Mouse (Mus musculus) right cerebral cortex, postnatal 4 days (tissue): ENCODE measurements around the gene Dhx35.

Experiments used
- DNase-seq: peaks from one replicate; pipeline ENCODE4 v3.0.0-alpha.2; 2022

The Dhx35 gene

GRCm38 (mm10) chr2:158815686-158816085, 21.1 kb downstream of the Dhx35 start:
- DNase-seq: no peak

- DNase-seq: no peak
These were observed 21.6 kb downstream of the Dhx35 start for GRCm38 (mm10) chr2:158816239-158816638.

GRCm38 (mm10) chr2:158817708-158818107, 23.1 kb downstream of the Dhx35 start:
- no peak for DNase-seq

GRCm38 (mm10) chr2:158828124-158828523, 33.5 kb downstream of the Dhx35 start:
- DNase-seq: no peak

GRCm38 (mm10) chr2:158829746-158830145, 35.1 kb downstream of the Dhx35 start:
- no peak for DNase-seq

GRCm38 (mm10) chr2:158833221-158833620, 38.6 kb downstream of the Dhx35 start:
- DNase-seq: no peak

GRCm38 (mm10) chr2:158833645-158834044, 39.0 kb downstream of the Dhx35 start:
- no peak for DNase-seq

- DNase-seq: no peak
These were observed 48.7 kb downstream of the Dhx35 start for GRCm38 (mm10) chr2:158843287-158843686.

GRCm38 (mm10) chr2:158845031-158845430, 50.4 kb downstream of the Dhx35 start:
- no peak for DNase-seq

GRCm38 (mm10) chr2:158846208-158846607, 51.6 kb downstream of the Dhx35 start:
- DNase-seq: no peak

- no peak for DNase-seq
These were observed 53.4 kb downstream of the Dhx35 start for GRCm38 (mm10) chr2:158847991-158848390.

GRCm38 (mm10) chr2:158849416-158849815, 54.8 kb downstream of the Dhx35 start:
- no peak for DNase-seq

GRCm38 (mm10) chr2:158852579-158852978, 58.0 kb downstream of the Dhx35 start:
- DNase-seq: peak; percentile 70

GRCm38 (mm10) chr2:158856896-158857499, 62.4 kb downstream of the Dhx35 start:
- no peak for DNase-seq

GRCm38 (mm10) chr2:158857579-158857978, 63.0 kb downstream of the Dhx35 start:
- no peak for DNase-seq

GRCm38 (mm10) chr2:158861115-158861514, 66.5 kb downstream of the Dhx35 start:
- DNase-seq: no peak

GRCm38 (mm10) chr2:158863341-158864125, 68.9 kb downstream of the Dhx35 start:
- DNase-seq: peak; percentile 78

GRCm38 (mm10) chr2:158864126-158864458, 69.5 kb downstream of the Dhx35 start:
- no peak for DNase-seq

- DNase-seq: peak; percentile 86
These were observed 70.8 kb downstream of the Dhx35 start for GRCm38 (mm10) chr2:158865358-158865757.

GRCm38 (mm10) chr2:158886571-158886970, 92.0 kb downstream of the Dhx35 start:
- DNase-seq: no peak

GRCm38 (mm10) chr2:158888531-158888930, 93.9 kb downstream of the Dhx35 start:
- DNase-seq: peak; percentile 35

GRCm38 (mm10) chr2:158889201-158889600, 94.6 kb downstream of the Dhx35 start:
- DNase-seq: no peak

- DNase-seq: no peak
These were observed 96.7 kb downstream of the Dhx35 start for GRCm38 (mm10) chr2:158891319-158891718.

GRCm38 (mm10) chr2:158893171-158893853, 98.7 kb downstream of the Dhx35 start:
- DNase-seq: no peak
